Mouse (Mus musculus) 3134 (cell line): ENCODE data around the gene Tdrd9.

Source experiments
- DNase-seq: peaks from one replicate; pipeline ENCODE4 v3.0.0-alpha.2; 2011; ENCODE audit warnings: low spot score; ENCODE audit not compliant: insufficient read length; ENCODE audit errors: extremely low read depth

Tdrd9 gene

DNA sequence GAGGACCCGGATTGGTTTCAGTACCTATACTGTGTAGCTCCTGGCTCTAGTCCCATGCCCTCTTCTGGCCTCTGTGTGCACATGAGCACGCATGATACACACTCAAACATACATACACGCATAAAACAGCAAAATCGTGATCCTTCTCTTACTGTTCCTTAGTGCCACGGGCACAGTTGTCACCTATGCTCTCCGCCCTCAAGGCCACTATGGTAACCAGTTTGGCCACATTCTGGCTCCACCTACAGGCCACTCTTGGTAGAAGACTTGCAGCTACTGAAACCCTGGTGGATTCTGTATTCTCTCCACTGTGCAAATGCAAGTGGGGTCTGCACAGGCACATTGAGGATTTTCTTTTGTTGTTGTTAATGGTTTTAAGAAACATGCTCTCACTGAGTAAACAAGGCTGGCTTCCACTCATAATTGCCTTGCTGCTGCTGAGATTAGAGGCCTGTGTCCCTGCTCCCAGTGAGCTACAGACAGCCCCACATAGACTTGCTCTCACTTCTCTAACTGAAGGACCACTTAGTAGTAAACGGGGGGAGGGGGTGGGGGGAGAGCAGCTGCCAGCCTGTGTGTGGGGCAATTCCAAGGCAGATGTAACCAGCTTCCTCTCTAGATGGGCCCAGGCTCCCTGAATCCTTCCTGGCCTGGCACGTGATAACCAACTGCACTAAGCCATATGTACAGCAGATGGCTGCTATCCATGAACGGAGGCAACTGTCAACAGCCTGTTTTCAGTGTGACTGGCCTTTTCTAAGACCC lies 13.1 kb upstream of the Tdrd9 start:
- no peak for DNase-seq

DNA sequence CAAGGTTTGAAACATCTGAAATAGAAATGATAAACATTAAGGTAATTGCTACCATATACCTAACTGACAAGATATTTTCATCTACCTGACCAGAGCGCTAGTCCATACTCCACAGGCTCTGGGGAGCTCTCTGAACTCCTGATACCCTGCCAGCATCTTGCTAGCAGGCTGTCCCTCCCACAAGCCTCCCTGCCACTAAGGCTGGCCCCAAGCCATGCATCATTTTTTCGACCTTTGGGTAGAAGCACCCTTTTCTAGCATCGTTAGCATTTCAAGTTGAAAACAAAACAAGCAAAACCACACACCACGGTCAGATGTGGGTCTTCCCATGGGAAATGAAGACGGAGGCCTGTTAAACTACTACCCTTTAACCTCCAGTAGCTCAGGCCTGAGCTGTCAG lies 8.0 kb upstream of the Tdrd9 start:
- no peak for DNase-seq

DNA sequence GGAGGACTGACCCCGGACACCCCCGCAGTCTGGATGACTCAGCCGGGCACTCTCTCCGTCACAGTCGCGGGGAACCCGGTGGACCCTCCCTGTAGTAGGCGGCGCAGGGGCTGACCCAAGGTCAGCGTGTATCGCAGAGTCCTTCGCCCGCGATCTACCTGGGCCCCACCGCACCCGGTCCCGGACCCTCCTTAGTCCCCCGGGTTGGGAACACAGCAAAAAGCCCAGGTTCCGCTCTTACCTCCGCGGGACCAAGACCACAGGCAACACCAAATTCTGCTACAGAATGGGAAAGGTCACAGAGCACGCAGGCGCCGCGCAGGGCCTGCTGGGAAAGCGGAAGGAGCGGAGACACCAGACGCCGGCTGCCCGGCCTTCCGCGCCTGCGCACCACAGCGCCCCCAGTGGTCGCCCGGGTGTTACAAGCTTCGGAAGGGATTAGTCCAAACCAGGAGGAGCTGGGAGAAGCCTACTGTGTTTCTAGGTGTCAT lies 4.6 kb upstream of the Tdrd9 start, which contains the start of gene Atp5mpl:
TSS of gene Atp5mpl (minus strand) at position 295 of the 491 bp plus-strand sequence.
- DNase-seq = peak; percentile 94

DNA sequence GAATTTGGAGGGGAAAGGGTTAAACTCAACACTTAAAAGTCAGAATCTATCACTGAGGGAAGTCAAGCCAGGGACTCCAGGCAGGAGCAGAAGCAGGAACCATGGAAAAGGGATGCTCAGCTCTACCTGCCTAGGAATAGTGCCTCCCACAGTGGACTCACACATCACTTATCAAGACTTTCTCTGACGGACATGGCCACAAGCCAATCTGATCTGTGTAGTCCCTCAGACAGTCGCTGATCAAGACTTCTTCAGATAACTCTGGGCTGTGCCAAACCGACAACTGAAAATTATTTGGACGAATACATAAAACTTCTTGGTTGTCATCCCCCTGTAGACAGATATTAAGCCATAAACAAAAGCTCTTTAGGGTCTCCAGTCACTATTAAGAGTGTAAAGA lies 1.3 kb upstream of the Tdrd9 start:
- DNase-seq = no peak

DNA sequence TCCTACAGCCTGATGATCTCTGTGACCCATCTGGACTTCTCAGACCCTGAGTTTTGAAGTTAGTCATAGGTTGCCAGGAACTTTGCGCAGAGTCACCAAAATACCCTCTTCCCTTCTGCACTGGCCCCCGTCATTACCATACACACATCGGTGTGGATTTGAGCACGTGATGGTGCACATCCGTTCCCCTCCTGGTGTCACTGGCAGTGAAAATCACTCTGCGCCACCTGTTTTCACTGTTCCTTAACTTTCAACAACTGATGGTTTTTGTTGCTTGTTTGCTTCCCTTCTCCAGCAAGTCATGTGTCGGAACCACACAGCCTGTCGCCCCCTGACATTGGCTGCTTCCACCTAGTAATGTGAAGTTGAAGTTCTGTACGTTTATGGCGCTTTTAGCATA lies 1.1 kb downstream of the Tdrd9 start:
- no peak for DNase-seq

DNA sequence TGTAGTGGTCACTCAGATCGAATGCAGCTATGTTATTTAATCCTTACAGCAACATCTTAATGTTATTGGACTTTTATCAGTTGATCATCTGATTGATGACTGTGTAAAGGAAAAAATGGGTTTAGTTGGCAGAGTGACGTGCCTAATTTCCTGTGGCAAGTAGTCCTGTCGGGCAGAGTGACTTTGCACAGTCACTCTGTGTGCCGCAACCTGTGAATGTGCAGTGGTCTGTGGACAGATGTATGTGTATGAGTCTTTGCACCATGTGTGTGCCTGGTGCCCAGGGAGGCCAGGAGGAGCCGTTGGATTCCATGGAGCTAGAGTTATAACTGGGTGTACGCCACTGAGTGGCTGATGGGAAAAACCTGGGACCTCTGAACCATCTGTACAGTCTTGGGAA lies 3.2 kb downstream of the Tdrd9 start:
- DNase-seq = no peak

DNA sequence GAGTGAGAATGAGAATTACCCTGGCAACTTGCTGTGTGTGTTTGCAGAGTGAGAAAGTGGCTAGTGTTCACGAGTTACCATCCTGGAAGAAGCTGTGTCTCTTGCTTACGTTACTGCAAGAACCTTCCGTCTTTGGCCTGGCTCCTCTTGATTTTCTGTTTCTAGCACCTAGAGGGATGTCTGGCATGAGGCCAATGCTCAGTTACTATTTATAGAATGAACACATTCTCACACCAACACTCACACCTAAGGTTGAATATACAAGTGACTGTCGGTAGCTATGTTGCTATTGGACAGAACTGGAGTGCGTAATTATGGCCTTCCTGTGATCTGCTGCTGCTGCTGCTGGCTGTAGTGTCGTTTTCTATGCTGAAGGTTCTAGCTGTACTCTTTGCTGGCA lies 5.8 kb downstream of the Tdrd9 start:
- no peak for DNase-seq

DNA sequence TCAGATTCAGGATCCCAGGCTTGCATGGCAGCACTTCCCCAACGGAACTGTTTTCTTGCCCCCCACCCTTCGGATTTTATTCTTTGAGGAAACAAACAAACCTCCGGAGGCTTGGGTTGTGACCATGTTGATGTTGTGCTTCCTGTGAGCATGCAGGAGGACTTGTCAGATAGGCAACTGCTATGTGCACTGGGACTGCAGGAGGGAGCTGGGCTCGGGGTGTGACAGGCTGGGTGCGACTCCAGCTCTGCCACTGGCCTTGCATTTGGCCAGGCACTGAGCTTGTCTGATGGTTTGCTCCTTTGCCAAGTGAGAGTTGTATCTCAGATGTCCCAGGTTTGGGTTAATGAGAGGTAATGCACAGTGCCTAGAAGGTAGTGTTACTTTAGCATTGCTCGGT lies 6.9 kb downstream of the Tdrd9 start:
- DNase-seq = no peak

DNA sequence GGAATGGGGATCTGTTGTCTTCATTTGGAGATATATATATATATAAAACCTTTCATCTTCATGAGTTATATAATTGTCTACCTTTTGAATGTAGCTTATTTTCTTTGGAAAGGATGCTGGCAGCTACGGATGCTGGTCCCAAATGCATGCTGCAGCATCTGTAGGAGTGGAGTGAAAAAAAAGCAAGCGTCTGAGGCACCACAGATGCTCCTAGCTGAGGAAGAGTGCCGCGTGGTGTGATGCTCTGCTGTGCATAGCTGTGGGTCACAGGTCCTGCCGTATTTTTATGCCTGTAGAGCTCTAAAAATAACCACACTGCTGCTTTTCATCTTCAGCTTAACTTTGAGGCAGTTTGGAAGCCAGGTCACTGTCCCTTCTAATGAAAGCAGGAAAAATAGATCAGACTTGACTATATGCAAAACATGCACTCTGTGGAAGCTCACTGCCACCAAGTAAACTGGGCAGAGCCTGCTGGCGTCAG lies 9.6 kb downstream of the Tdrd9 start, which contains the start of gene Rd3l:
TSS of gene Rd3l (minus strand) at position 431 of the 481 bp plus-strand sequence.
- no peak for DNase-seq

DNA sequence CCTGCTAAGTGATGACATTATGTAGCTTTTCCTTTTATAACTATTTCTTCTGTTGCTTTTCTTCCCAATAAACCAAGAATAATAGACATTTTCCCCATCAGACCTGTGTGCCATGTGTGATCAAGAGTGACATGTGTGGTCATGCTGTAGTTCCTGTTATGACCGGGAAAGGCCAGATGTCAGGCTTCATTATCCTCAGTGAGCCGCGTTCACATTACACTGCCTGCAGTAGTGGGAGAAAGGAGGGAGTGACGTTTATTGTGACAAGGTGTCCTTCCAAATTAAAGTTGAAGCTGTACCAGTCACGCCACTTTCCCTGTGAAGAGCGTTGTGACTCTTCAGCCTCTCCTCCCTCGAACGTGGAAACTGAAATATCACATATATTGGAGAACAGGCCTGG lies 10.5 kb downstream of the Tdrd9 start:
- DNase-seq = no peak

DNA sequence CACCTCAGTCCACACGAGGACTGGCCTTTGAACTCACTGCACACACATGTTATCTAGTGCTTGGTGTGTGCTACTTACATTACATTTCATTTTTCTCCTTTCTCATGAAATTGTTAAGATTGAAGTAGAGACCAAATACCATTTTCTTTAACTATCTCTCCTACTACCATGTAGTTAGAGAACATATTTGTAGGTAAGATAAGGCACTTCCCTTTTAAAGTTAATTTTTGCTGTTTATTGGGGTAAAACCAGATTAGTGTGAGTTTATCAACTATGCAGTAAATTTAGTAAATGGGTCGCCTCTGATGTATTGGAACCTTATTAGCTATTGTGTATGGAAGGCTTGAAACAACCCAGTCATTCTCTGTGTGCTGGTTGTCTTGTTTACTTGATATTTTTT lies 11.8 kb downstream of the Tdrd9 start:
- no peak for DNase-seq

DNA sequence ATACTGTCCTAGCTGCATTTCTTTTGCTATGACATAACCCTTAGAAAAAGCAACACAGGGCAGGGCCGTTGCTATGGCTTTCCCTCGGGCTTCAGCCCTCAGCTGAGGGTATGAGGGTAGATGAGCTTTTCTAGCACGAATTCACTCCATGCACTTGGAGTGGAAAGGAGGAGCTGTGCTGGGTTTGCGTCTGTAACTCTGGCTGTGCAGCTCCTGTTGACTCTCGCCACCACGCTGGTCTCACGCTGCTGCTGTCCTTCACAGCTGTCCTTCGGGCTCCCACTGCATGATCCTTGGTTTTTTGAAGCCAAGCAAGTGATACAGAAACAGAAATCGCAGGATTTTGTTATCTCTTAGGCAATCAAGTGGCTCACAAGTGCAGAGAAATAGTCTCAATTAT lies 15.4 kb downstream of the Tdrd9 start:
- no peak for DNase-seq

DNA sequence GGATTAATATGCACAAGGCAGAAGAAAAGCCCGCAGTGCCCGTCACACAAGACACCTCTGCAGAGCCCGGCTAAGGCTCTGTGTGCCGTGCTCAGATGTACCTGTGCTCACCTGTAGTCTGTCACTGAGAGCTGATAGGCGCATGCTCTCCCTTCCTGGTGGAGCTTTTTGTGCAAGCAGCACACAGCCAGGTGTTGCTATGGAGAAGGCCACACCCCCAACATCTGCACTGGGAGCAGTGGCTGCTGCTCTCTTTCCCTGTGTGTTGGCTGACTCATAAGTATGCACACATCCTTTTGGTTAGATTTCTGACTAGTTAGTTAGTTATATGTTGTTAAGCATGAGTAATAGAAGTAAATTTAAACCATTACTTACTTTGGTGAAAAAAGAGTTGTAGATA lies 21.3 kb downstream of the Tdrd9 start:
- no peak for DNase-seq

DNA sequence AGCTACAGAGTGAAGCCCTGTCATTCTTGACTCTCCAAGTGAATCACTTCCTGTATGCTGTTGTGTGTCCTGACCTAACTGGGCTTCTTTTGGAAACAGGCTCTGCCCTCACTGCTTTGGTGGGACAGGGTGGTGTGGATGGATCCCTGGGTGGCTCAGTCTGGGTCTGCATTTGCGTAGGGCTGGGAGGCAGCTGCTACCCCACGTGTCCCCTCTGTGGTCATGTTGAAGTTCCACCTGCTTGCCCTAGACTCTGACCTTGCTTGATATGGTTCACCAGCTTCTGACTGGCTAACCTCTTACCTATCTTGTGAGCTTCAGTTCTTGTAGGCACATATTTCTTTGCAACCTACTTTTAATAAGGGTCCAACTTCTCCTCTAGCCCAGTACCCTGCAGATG lies 23.8 kb downstream of the Tdrd9 start:
- no peak for DNase-seq

DNA sequence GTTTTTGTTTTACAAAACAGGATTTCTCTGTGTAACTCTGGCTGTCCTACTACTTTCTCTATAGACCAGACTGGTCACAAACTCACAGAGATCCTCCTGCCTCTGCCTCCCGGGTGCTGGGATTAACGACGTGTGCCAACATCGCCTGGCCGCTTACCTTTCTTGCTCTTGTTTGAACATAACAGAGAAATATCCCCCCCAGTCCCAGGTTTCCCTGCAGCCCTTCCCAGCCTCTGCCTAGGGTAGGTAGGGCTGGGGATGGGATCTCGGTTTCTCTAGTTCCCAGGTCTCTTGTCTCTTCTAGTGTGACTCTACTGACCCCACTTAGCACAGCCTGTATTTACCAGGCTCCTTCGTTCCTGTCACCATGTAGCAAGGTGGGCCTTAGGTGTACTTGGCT lies 28.4 kb downstream of the Tdrd9 start:
- no peak for DNase-seq

DNA sequence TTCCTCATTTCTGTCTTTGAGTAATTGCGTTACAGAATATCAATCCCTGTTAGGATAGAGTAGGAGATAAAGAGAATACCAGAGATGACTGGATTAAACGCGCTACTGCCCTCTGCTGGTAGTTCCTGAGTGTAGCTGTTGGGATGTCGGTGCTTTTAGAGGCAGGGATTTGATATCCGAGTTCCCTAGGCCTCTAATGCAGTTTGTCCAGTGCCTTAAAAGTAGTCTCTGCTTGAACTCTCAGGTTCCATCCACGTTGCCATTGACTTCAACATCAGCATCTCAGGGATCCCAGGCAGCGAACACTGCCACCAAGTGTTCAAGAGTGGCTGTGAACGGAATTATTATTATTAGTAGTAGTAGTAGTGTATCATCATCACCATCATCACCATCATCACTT lies 29.9 kb downstream of the Tdrd9 start:
- DNase-seq = no peak

DNA sequence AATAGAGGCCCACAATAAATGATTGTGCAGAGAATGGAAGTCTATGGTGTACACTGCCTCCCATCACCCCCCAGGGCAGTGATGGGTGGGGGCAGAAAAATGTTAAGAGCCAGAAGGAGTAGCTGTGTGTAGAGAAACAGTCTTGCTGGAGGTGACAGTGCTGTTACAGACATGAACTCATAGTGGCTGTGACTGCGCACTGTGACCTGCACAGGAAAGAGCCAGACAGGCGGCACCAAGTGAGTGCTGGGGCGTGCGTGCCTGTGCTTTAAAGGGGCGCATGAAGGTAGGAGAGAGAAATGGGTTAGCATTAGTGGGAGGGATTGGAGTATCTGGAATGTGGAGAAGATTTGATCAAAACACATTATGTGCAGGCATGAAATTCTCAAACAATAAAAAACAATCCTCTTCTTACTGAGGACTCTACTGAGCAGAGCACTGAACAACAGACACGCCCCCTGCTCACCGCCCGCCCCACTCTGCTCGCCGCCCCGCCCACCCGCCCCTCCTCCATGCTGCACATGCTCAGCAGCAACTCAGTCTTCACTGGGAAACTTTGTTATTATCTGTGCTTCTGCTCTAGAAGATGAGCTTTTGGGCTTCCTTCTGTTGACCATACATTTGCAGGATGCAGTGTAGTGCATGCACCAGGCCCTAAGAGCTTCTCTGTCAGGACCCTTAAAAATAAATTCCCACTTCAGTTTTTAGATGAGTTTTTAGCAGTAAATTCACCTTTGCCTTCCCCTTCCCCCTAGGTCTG lies 41.3 kb downstream of the Tdrd9 start:
- no peak for DNase-seq

DNA sequence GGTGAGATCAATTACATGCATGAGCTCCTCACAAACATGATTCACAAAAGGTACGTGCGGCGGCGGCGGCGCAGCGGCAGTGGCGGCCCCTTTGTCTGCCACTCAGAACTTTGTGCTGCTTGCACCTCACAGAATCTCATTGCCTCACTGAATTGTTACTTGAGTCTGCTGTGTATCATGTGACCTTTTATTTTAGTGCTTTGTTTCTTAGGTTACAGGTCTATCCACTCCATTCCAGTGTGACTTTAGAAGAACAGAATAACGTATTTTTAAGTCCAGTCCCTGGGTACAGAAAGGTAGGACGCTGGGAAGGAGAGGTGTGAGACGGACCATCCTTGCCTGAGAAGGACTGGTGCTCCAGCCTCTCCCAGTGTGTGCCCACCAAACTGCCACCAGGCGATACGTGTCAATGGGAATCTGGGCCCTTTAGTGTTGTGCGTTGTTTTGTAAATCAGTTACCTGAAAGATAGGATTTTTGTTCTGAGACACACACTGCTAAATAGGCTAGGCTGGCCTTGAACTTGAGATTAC lies 42.0 kb downstream of the Tdrd9 start:
- DNase-seq = no peak

DNA sequence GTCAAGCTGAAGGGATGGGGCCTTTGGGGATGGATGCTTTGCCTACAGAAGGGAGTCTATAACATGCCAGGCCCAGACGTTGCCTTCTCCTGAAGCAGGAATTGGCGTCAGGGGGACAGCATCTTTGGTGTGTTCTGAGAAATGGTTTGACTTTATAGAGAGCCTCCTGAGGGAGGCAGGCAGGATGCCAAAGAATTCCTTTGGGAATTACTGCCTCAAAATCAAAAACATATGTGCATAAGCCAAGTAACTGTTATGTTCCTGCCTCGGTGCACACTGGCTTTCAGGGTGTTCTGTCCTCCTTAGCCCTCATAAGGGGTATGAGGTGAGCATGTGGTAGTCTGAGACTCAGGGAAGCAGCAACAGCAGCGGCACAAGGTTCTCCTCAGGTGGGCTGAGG lies 45.0 kb downstream of the Tdrd9 start:
- DNase-seq = no peak

DNA sequence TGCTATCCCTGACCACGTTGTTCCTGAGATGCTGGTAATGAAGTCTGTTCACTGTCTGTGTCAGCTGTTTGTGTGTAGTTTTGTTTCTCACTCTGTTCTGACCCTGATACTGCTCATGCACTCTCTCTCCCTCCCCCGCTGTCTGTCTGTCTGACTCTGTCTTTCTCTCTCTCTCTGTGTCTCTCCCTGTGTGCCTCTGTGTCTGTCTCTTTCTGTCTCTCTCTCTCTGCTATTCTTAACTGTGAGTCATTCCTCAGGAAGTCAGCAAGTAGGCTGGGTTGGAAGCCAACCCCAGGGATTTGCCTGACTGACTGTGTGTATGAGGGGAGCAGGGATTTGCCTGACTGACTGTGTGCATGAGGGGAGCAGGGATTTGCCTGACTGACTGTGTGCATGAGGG lies 51.9 kb downstream of the Tdrd9 start:
- DNase-seq = peak; percentile 53

DNA sequence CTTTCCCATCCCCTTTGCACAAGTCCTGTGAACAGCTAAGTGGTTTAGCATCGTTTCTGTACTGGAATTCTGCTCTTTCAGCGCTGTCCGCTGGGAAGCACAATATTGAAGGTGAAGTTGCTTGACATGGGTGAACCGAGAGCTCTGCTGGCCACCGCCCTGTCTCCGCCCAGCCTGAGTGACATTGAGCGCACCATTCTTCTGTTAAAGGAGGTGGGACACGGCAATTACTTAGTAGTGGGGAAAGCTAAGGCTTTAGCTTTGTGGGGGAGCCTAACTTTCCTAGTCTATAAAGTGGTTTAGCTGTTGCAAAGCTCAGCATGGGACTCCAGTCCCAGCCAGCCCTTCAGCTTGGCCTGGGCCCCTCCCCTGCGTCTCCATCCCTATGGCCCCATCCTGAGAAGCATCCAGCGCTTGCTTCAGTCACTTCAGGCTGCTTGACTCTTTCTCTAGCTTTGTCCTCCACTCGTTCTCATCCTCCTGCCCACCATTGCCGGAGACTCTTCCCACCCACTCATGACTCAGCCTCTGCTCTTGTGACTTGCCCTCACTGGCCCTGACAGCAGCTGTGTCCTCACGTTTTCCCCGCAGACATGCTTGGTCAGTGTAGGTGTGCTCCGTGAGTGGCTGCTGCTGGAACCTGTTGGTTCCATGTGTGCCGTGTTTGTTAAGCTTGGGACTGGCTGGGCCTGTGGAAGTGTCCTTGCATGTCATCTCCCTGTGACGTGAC lies 53.4 kb downstream of the Tdrd9 start:
- DNase-seq = no peak
